Mouse (Mus musculus): ENCODE data around the gene Il1rl2.
"Not testable (repeated sequence)": the region's sequence is repeated elsewhere in the genome, so short reads cannot be mapped to it uniquely, and the experiment has no call there.

Gene Il1rl2

DNA sequence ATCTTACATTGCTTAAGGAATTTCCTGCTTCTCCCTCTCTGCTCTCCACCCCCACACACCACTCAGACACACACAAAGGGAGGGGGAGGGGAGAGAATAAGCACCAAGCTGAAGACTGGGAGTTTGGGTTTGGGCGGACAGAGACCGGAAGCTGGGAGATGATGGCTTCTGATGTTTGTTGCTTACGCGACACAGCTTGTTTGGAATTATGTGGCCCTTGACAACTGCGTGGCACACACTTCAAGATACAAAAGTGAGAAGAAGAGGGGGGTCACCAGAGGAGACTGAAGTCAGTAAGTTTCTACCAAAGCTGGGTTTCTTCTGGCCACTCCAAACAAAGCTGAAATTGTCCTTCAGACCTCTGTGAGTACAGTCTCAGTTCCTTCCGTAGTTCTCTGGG lies at the start of gene Il1rl2:
Gene Il1rl2 (plus strand): TSS at position 154 of the 400 bp plus-strand sequence.
- no peak for DNase-seq (ENCODE audit: low read depth, low spot score)

- no peak for DNase-seq (ENCODE audit: low read depth, low spot score)
Observed at GRCm38 (mm10) chr1:40275285-40276013, 49.0 kb upstream of the Il1rl2 start.

- no peak for DNase-seq (ENCODE audit: low read depth, low spot score)
Observed at GRCm38 (mm10) chr1:40277944-40278343, 46.5 kb upstream of the Il1rl2 start.

DNA sequence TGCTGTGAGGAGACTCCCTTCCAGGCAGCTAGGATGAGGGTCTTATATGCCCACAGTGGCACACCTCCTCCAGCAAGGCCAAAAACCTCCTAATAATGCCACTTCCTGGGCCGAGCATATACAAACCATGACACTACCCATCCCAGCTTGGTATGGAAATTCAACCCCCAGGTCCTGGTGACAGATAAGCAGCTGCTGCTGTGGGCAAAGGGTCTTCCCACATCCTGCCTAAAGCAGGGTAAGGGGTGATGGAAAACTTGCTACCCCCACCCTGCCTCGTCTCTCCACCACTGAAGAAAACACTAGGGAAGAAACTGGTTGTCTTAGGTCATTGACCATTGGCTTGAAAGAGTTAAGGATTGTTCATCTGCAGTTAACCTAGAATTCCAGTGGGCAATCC lies 45.7 kb upstream of the Il1rl2 start:
- DNase-seq (ENCODE audit: low read depth, low spot score) = no peak

DNA sequence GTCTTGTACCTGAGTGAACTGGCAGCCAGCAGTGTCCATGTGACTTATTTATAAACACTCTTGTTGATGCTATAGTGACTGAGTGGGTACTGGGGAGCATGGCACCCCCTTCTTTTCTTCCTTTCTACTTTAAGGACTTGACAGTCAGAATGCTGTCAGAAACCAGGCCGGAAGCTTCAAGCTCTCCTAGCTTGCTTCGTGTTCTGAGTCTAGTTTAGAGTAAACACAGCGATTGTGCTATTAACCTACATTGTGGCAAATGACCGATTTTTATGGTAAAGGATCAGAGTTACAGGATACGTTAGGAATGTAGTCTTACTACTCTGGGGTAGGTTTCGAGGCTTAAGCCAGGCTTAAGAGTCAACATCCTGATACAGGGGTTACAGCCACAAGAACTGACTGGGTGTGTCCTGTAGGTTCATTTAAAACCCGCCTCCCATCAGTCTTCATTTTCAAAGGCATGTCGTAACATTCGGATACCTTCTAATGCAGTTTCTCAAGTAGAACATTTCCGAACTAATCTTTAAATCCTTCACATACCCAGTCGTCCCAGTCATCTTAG lies 45.1 kb upstream of the Il1rl2 start:
- no peak for DNase-seq (ENCODE audit: low read depth, low spot score)

DNA sequence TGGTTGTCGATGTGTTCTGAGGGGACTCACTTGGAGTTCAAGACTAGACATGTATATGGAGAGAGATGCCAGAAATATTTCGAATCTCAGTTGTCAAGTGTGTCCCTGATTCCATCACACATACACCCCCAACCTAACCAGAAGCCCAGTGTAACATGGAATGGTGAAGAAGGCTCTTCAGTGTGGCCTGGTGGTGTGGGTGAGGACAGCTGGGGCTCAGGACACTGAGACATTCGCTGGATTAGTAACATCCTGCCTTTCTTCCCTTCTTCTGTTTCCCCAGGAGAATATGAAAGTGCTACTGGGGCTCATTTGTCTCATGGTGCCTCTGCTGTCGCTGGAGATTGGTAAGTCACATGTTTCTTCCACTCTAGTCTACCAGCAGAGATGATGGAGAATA lies 42.5 kb upstream of the Il1rl2 start:
- no peak for DNase-seq (ENCODE audit: low read depth, low spot score)

- DNase-seq (ENCODE audit: low read depth, low spot score) = no peak
Observed at GRCm38 (mm10) chr1:40282394-40282793, 42.0 kb upstream of the Il1rl2 start.

- no peak for DNase-seq (ENCODE audit: low read depth, low spot score)
Observed at GRCm38 (mm10) chr1:40283995-40284394, 40.4 kb upstream of the Il1rl2 start.

- no peak for DNase-seq (ENCODE audit: low read depth, low spot score)
Observed at GRCm38 (mm10) chr1:40290489-40291255, 33.7 kb upstream of the Il1rl2 start.

DNA sequence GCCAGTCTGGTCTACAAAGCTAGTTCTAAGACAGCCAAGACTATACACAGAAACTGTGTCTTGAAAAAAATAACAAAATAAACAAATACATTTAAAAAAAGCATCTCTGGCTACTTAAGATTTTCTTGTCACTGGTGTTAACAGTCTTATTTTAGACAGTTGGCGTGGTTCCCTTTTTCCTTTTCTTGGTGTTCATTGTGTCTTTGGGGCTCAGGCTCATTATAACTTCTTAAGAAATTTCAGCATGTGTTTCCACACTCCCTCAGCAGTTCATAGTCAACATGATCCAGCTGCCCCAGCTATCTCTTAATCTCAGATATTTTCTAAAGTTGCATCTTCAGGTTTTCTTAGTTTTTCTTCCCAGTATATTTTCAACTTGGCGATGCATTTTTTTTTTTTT lies 32.2 kb upstream of the Il1rl2 start:
- no peak for DNase-seq (ENCODE audit: low read depth, low spot score)

- no peak for DNase-seq (ENCODE audit: low read depth, low spot score)
Observed at GRCm38 (mm10) chr1:40293891-40294290, 30.5 kb upstream of the Il1rl2 start.

DNA sequence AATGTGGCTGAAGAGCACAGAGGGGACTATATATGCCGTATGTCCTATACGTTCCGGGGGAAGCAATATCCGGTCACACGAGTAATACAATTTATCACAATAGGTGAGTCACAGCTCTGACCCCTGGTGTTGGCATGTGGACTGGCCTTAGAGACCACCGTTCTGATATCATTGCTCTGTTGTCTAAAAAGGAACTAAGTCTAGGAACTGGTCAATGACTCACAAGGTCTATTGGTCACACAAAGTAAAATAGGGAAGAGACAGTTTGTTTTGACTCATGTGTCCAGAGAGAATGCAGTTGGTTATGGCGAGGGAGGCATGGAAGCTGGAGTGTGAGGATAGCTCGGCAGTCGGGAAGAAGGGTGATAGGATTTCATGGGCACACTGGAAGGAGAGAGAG lies 29.6 kb upstream of the Il1rl2 start:
- no peak for DNase-seq (ENCODE audit: low read depth, low spot score)

DNA sequence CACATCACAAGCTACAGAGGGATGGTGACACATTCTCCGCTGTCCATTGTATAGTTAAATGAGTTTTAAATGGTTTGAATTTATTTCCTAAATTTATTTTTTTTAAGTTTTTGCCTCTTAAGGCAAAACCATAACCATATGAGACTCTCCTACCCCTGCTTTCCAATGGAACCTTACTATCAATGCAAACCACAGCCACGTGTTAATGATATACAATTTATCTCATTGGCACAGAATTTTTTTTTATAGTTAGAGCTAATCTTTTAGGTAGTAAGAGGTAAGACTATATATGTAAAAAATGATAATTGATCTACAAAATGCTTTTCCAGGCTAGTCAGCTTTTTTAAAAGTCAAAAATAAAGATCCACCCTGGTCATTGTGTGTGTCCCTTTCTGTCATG lies 26.4 kb upstream of the Il1rl2 start:
- DNase-seq (ENCODE audit: low read depth, low spot score) = no peak

DNA sequence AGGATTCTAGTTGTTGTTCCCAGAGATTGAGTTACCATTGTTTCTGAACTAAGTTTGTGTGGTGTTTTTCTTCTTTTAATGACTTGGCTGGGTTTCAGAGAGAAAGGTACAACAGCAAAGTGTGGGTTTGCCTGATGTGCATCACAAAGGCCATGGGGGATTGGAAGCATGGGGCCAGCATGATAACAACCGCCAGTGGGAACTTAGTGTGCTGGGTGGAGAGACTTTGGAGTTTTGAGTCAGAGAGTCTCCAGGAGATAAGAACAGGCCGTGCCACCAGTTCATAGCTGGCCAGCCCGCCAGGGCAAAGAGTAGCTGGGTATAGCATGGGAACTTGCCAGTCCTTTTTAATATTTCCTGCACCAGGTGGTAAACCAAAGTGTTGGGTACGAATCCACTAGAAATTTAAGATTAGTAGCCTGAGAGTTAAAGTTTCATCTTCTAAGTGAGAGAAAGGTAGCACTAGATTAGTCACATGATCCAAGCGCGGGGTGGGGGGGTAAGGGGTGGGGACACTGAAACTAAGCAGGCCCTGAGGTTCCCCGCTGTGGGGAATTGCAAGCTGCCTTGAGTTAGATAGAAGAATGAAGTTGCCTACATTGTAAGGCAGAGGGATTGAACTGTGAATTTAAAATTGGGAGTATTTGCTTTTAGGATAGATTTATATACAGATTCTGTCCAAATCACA lies 21.1 kb upstream of the Il1rl2 start:
- DNase-seq (ENCODE audit: low read depth, low spot score) = no peak

DNA sequence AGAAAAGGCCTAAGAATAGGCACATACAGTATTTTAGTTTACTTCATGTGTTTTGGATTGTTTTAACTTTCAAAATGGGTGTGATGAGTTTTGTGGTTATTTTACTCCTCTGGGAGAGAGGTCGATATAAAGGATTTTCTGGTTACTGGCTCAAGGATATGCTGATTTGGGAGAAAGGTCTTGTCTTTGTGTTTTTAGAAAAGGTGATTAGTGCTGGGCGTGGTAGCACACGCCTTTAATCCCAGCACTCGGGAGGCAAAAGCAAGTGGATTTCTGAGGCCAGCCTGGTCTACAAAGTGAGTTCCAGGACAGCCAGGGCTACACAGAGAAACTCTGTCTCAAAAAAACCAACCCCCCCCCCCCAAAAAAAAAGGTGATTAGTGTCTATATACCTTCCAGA lies 20.1 kb upstream of the Il1rl2 start:
- not testable (repeated sequence) for DNase-seq (ENCODE audit: low read depth, low spot score)

DNA sequence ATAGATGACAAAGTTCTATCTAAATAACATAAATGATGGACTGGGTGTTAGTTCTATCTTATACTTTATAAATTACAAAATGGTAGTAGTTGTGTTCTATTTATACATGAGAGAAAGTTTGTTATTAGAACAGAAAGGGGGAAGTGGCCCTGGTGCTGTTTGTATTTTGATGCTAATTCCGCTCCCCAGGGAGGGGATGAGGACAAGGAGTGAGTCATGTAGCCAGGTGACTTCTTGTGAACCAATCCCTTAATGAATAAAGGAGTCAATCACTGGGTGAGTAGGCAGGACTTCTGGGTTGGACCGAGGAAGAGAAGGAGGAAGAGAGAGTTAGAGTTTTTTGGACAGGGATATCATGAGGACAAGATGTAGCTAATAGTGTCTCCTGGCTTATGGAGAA lies 18.3 kb upstream of the Il1rl2 start:
- no peak for DNase-seq (ENCODE audit: low read depth, low spot score)

- no peak for DNase-seq (ENCODE audit: low read depth, low spot score)
Observed at GRCm38 (mm10) chr1:40311123-40311522, 13.3 kb upstream of the Il1rl2 start.

GRCm38 (mm10) chr1:40311625-40312024 lies 12.8 kb upstream of the Il1rl2 start:
- DNase-seq (ENCODE audit: low read depth, low spot score) = no peak

GRCm38 (mm10) chr1:40314016-40314415 lies 10.4 kb upstream of the Il1rl2 start:
- DNase-seq (ENCODE audit: low read depth, low spot score) = no peak

DNA sequence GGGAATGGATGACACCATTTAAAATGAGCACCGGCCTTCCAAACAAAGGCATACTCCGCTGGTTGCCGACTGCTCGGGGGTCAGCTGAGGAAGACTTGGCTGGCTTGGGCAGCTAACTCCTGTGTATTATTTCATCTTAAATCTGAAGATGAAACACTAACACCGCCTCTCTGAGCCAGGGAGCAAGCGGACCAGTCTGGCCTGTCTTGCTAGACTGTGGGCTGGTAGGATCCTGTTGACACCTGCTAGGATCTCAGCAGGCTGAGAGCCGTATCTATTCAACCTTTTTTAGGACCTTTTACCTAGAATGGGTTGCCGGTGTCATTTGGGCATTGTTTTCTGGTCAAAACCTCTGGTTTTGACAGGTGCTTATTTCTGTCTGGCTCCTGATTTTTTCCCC lies 6.8 kb upstream of the Il1rl2 start:
- DNase-seq (ENCODE audit: low read depth, low spot score) = no peak

DNA sequence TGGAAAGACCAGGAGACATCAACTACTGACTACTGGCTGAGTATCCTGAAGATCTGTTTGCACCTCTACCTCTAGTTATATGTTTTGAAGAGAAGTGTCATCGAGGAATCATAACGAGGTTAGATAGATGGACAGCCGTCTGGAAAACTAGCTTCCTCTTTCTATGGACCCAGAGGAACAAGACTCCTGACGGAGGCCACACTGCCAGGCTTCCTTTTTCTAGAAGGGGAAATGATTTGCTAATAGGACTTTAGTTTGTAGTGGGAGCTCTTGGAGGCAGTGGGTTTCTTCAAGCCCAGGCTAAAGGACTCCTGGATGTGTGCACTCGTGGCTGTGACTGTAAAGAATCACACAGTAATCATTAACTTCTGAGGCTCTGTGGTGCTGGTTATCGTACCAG lies 2.6 kb upstream of the Il1rl2 start:
- no peak for DNase-seq (ENCODE audit: low read depth, low spot score)

- DNase-seq (ENCODE audit: low read depth, low spot score) = no peak
Observed at GRCm38 (mm10) chr1:40322543-40322942, 1.9 kb upstream of the Il1rl2 start.

Data from c-Kit-negative CD71-positive TER-119-positive erythroid progenitor cells, embryonic 14.5 days (primary cell).